Mouse (Mus musculus): ENCODE results near the gene Slc22a1. TPM values are rescaled to one million over a fixed set of nuclear protein-coding genes. Genes with fewer than 3 reads are reported as not detected.

Gene Slc22a1
- polyA plus RNA-seq, 1 experiment, result not detected

DNA sequence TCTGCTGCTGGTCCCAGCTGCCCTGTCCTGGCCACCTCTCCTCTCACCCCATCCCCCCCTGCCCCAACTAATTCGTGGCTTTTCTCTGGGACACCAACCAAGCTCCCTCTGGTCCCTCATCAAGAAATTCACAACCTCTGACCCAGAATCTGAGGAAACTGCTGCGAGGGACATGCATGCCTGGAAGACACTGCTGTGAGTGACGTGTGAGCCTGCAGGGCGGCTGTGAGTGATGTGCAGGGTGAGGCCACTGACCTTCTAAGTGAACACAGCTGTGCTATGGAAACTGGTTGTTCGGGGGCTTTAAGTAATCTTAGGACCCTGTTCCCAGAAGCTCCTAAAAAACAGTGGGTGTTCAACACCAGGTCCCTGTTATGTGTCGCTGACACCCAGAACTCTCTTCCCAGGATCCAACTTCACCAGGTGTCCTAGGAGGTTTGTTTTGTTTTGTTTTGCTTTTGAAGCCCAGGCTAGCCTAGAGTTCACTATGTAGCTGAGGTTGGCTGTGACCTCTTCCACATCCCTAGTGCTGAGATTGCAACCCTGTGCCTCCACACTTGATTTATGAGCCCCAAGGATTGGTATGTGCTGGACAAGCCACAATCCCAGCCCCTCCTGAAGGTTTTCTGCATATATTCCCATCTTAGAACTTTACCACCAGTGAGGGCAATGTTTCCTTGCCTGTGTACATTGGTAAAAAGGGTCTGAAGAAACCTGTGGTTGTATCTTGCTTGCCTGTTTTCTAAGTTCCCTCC is 44.5 kb downstream of the Slc22a1 start:
- H3K27me3 ChIP-seq (ENCODE audit: control insufficient read depth, insufficient read depth, insufficient read length), result no peaks in the 10 kb centered on the region

DNA sequence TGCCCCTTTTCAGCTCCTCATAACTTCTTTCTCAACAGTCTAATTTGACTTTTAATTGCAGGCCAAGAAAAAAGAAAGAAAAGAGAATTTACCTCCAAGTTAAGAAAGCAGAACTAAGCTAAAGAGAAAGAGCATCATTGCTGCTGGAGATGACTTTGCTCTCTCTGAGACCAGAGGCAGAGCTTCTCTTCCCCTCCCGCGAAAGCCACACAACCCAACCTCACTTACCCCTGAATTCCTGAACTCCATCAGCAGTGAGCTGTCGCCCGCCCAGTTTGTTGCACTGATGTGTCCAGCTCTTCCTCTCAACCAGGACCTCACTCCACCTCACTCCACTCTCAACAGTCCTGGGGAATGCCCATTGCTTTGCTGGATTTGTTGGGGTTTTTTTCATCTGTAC is 47.6 kb downstream of the Slc22a1 start:
- Histone ChIP-seq H3K79me2 (ENCODE audit: control insufficient read depth, insufficient read depth) (no peaks in the 10 kb centered on the region), H3ac (ENCODE audit: control insufficient read depth, insufficient read length, low read depth) (no peak overlapping the region), H3K27me3 (ENCODE audit: control insufficient read depth, insufficient read depth, insufficient read length) (no peaks in the 10 kb centered on the region), H3K4me3 (ENCODE audit: insufficient read depth, poor library complexity, severe bottlenecking) (no peak overlapping the region), H3K79me3 (ENCODE audit: low read depth) (no peaks in the 10 kb centered on the region), H3K36me3 (ENCODE audit: control insufficient read depth, insufficient read depth) (no peaks in the 10 kb centered on the region)
- no peak for TF ChIP-seq CEBPB (IDR thresholded peaks at IDR 0.05; ENCODE audit: low read depth)
- no peak for TF ChIP-seq FOSL1 (IDR thresholded peaks at IDR 0.05; ENCODE audit: insufficient read depth, low read length, poor library complexity, severe bottlenecking)
- no peak for TF ChIP-seq CTCF (IDR thresholded peaks at IDR 0.05; ENCODE audit: control insufficient read depth, insufficient read depth, insufficient read length)
- no peak for TF ChIP-seq MYOG (IDR thresholded peaks at IDR 0.05; ENCODE audit: control insufficient read depth, extremely low read depth, insufficient read length)
- TF ChIP-seq MYOD1 (IDR thresholded peaks at IDR 0.05; ENCODE audit: control insufficient read depth, insufficient read length, low read depth), result no peak
- no peak for TF ChIP-seq MAX (IDR thresholded peaks at IDR 0.05)
- TF ChIP-seq USF1 (IDR thresholded peaks at IDR 0.05; ENCODE audit: low read depth), result no peak

More for the DNA sequence above, 44.5 kb downstream of the Slc22a1 start:
- no peak overlapping the region for H3ac ChIP-seq (ENCODE audit: control insufficient read depth, insufficient read length, low read depth)
- no peaks in the 10 kb centered on the region for H3K79me2 ChIP-seq (ENCODE audit: control insufficient read depth, insufficient read depth)
- no peaks in the 10 kb centered on the region for H3K79me3 ChIP-seq (ENCODE audit: low read depth)
- H3K36me3 ChIP-seq (ENCODE audit: control insufficient read depth, insufficient read depth), result no peaks in the 10 kb centered on the region
- H3K4me3 ChIP-seq (ENCODE audit: insufficient read depth, poor library complexity, severe bottlenecking), result no peak overlapping the region
- TF ChIP-seq USF1 (IDR thresholded peaks at IDR 0.05; ENCODE audit: low read depth), result no peak
- no peak for TF ChIP-seq CTCF (IDR thresholded peaks at IDR 0.05; ENCODE audit: control insufficient read depth, insufficient read depth, insufficient read length)
- no peak for TF ChIP-seq MAX (IDR thresholded peaks at IDR 0.05)
- TF ChIP-seq CEBPB (IDR thresholded peaks at IDR 0.05; ENCODE audit: low read depth), result no peak
- no peak for TF ChIP-seq MYOD1 (IDR thresholded peaks at IDR 0.05; ENCODE audit: control insufficient read depth, insufficient read length, low read depth)
- no peak for TF ChIP-seq FOSL1 (IDR thresholded peaks at IDR 0.05; ENCODE audit: insufficient read depth, low read length, poor library complexity, severe bottlenecking)
- TF ChIP-seq MYOG (IDR thresholded peaks at IDR 0.05; ENCODE audit: control insufficient read depth, extremely low read depth, insufficient read length), result no peak

DNA sequence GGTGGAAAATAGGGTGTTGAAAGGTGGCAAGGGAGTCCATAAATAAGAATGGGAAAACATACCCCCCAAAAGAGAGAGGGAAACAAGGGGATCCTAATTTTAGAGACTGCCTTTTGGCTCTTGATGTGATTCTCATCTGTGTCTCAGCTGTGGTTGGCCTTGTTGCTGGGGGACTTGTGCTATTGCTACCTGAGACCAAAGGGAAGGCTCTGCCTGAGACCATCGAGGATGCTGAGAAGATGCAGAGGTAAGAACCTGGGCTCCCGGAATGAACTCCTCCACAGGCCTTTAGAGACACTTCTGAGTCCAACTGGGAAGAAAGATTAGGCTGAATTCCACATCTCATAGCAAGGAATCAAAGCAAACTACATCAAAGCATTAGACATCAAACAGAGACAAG is 56.0 kb downstream of the Slc22a1 start:
- H3K4me3 ChIP-seq (ENCODE audit: insufficient read depth, poor library complexity, severe bottlenecking), result no peak overlapping the region
- no peaks in the 10 kb centered on the region for H3K36me3 ChIP-seq (ENCODE audit: control insufficient read depth, insufficient read depth)
- no peaks in the 10 kb centered on the region for H3K79me3 ChIP-seq (ENCODE audit: low read depth)
- H3K79me2 ChIP-seq (ENCODE audit: control insufficient read depth, insufficient read depth), result no peaks in the 10 kb centered on the region
- no peaks in the 10 kb centered on the region for H3K27me3 ChIP-seq (ENCODE audit: control insufficient read depth, insufficient read depth, insufficient read length)
- no peak for TF ChIP-seq MYOD1 (IDR thresholded peaks at IDR 0.05; ENCODE audit: control insufficient read depth, insufficient read length, low read depth)
- TF ChIP-seq CEBPB (IDR thresholded peaks at IDR 0.05; ENCODE audit: low read depth), result no peak
- no peak for TF ChIP-seq USF1 (IDR thresholded peaks at IDR 0.05; ENCODE audit: low read depth)
- no peak for TF ChIP-seq MYOG (IDR thresholded peaks at IDR 0.05; ENCODE audit: control insufficient read depth, extremely low read depth, insufficient read length)
- TF ChIP-seq CTCF (IDR thresholded peaks at IDR 0.05; ENCODE audit: control insufficient read depth, insufficient read depth, insufficient read length), result no peak
- no peak for TF ChIP-seq FOSL1 (IDR thresholded peaks at IDR 0.05; ENCODE audit: insufficient read depth, low read length, poor library complexity, severe bottlenecking)
- no peak overlapping the region for H3ac ChIP-seq (ENCODE audit: control insufficient read depth, insufficient read length, low read depth)

DNA sequence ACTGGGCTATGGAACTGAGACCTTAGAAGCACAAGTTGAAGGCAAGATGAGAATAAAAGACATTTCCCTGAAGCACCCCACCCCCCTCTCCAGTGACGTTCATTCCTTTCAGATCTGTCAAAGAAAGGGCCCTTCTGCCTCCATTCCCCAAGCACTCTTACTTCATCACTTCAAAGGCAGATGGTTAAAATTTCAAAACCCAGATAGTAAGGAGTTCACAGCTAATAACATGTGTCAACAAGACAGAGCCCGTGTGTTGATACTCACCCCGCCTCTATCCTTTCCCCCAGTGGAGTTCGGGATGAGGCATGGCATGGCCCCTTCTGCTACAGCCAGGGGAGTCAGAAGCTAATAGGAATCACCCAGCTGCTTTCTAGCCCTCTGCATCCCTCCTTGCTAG is 60.2 kb downstream of the Slc22a1 start:
- Histone ChIP-seq H3K36me3 (ENCODE audit: control insufficient read depth, insufficient read depth) (no peaks in the 10 kb centered on the region), H3K4me3 (ENCODE audit: insufficient read depth, poor library complexity, severe bottlenecking) (no peak overlapping the region), H3ac (ENCODE audit: control insufficient read depth, insufficient read length, low read depth) (no peak overlapping the region), H3K79me3 (ENCODE audit: low read depth) (no peaks in the 10 kb centered on the region), H3K27me3 (ENCODE audit: control insufficient read depth, insufficient read depth, insufficient read length) (peaks cover 3% of the 10 kb centered on the region), H3K79me2 (ENCODE audit: control insufficient read depth, insufficient read depth) (no peaks in the 10 kb centered on the region)
- TF ChIP-seq FOSL1 (IDR thresholded peaks at IDR 0.05; ENCODE audit: insufficient read depth, low read length, poor library complexity, severe bottlenecking) (no peak), MYOG (IDR thresholded peaks at IDR 0.05; ENCODE audit: control insufficient read depth, extremely low read depth, insufficient read length) (no peak), USF1 (IDR thresholded peaks at IDR 0.05; ENCODE audit: low read depth) (no peak), MYOD1 (IDR thresholded peaks at IDR 0.05; ENCODE audit: control insufficient read depth, insufficient read length, low read depth) (no peak), MAX (IDR thresholded peaks at IDR 0.05) (no peak), CTCF (IDR thresholded peaks at IDR 0.05; ENCODE audit: control insufficient read depth, insufficient read depth, insufficient read length) (no peak), CEBPB (IDR thresholded peaks at IDR 0.05; ENCODE audit: low read depth) (no peak)

DNA sequence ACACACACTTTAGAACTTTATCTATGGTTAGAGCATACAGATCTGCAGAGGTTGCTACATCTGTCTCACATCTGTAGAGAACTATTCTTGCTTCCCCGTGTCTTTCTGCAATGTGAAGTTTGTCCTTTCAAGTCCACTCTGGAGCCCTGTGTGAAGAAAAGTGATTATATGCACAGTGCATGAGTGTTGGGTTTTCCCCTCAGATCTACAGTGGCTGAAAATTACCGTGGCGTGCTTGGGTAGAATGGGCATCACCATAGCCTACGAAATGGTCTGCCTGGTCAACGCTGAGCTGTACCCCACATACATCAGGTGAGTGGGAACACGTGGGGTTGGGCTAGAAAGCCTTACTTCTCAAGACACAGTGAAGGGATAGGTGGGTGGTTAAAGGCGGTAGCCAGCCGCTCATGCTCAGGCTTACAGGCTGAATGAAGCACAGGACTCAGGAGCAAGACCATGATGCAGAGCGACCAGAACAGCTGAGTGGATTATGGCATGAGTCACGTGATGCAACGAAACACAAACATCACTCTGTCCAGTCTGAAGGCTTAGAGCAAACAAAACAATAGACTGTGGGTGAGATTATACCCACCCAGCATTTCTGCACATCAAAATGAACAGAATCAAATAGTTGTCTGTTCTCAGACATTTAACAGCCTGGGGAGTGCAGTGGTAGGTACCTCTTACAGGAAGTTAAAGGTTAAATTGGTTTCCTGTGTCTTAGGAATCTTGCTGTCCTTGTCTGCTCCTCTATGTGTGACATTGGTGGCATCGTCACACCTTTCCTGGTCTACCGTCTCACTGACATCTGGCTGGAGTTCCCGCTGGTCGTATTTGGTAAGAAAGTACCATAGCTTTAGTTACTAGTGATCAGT is 60.9 kb downstream of the Slc22a1 start:
- Histone ChIP-seq H3K79me2 (ENCODE audit: control insufficient read depth, insufficient read depth) (no peaks in the 10 kb centered on the region), H3K79me3 (ENCODE audit: low read depth) (no peaks in the 10 kb centered on the region), H3K36me3 (ENCODE audit: control insufficient read depth, insufficient read depth) (no peaks in the 10 kb centered on the region), H3K27me3 (ENCODE audit: control insufficient read depth, insufficient read depth, insufficient read length) (peaks cover 3% of the 10 kb centered on the region), H3K4me3 (ENCODE audit: insufficient read depth, poor library complexity, severe bottlenecking) (no peak overlapping the region), H3ac (ENCODE audit: control insufficient read depth, insufficient read length, low read depth) (no peak overlapping the region)
- peak; percentile 51 for TF ChIP-seq USF1 (IDR thresholded peaks at IDR 0.05; ENCODE audit: low read depth)
- no peak for TF ChIP-seq MYOG (IDR thresholded peaks at IDR 0.05; ENCODE audit: control insufficient read depth, extremely low read depth, insufficient read length)

All from C2C12 (cell line).